Mouse (Mus musculus) hindbrain, embryonic 13.5 days (tissue): ENCODE data around the gene Atp10b. TPM values are rescaled to one million over a fixed set of nuclear protein-coding genes. Genes with fewer than 3 reads are reported as not detected.
"Not testable (repeated sequence)": the region's sequence is repeated elsewhere in the genome, so short reads cannot be mapped to it uniquely, and the experiment has no call there.

Source experiments
- ATAC-seq: fragments of 200-750 bp; cut with Nextera tagmentation; 2 replicates; pipeline ENCODE4 v1.8.0; 2017; ENCODE audit warnings: moderate TSS enrichment; ENCODE audit not compliant: low FRiP score
- H3K27ac ChIP-seq: fragments of 300-500 bp; sonication (generic); 2 replicates; pipeline ENCODE4 v1.5.1; 2015; ENCODE audit warnings: inconsistent platforms, mild to moderate bottlenecking, moderate library complexity
- H3K27me3 ChIP-seq: fragments of 300-500 bp; sonication (generic); 2 replicates; pipeline ENCODE4 v1.6.1; 2015; ENCODE audit warnings: mild to moderate bottlenecking, inconsistent platforms
- H3K36me3 ChIP-seq: fragments of 300-500 bp; sonication (generic); 2 replicates; pipeline ENCODE4 v1.6.1; 2015; ENCODE audit warnings: mild to moderate bottlenecking, inconsistent platforms
- H3K4me1 ChIP-seq: fragments of 300-500 bp; sonication (generic); replicated peaks from 2 replicates; pipeline ENCODE4 v1.6.1; 2015; ENCODE audit warnings: inconsistent platforms
- H3K4me2 ChIP-seq: fragments of 300-500 bp; sonication (generic); 2 replicates; pipeline ENCODE4 v1.6.1; 2015; ENCODE audit warnings: inconsistent platforms, mild to moderate bottlenecking, moderate library complexity
- H3K4me3 ChIP-seq: fragments of 300-500 bp; sonication (generic); 2 replicates; pipeline ENCODE4 v1.5.1; 2015; ENCODE audit warnings: mild to moderate bottlenecking, inconsistent platforms
- H3K9ac ChIP-seq: fragments of 300-500 bp; sonication (generic); 2 replicates; pipeline ENCODE4 v1.6.1; 2015; ENCODE audit warnings: mild to moderate bottlenecking, inconsistent platforms
- H3K9me3 ChIP-seq: fragments of 300-500 bp; sonication (generic); 2 replicates; pipeline ENCODE4 v1.6.1; 2016; ENCODE audit warnings: inconsistent platforms
- WGBS: fragments of 180-500 bp; shearing (Covaris S2); methylation state at CpG from one replicate; pipeline ENCODE4 v1.1.7; 2015; 5-methylcytosine and 5-hydroxymethylcytosine counted together
- polyA plus RNA-seq: library from polyadenylated mRNA; unstranded; fragments of >200 nt; fragmentation: Nextera tagmentation; extraction: Ambion mirVana; gene quantifications from 2 replicates; pipeline ENCODE4 v1.2.1, GENCODE M21; 2015

Gene Atp10b
- polyA plus RNA-seq, result 0.52 and 0.60 TPM in 2 replicates

- ATAC-seq, result no peak
- Histone ChIP-seq H3K4me1 (no peaks in the 10 kb centered on the region), H3K9me3 (no peaks in the 10 kb centered on the region), H3K9ac (no peak within 1 kb of the TSS), H3K27ac (no peak within 1 kb of the TSS), H3K4me3 (no peak within 1 kb of the TSS), H3K4me2 (no peak within 1 kb of the TSS), H3K36me3 (no peaks in the 10 kb centered on the region), H3K27me3 (no peaks in the 10 kb centered on the region)
- WGBS, result 71% methylated on average over 1 of the region's 1 CpGs
Measured at GRCm38 (mm10) chr11:43149577-43149976, at the start of gene Atp10b. Gene Atp10b (plus strand): TSS chr11:43149877.

GRCm38 (mm10) chr11:43101357-43101756 is 48.3 kb upstream of the Atp10b start:
- no peak overlapping the region for H3K9ac ChIP-seq
- H3K4me1 ChIP-seq, result no peaks in the 10 kb centered on the region
- no peaks in the 10 kb centered on the region for H3K27me3 ChIP-seq
- no peak overlapping the region for H3K4me2 ChIP-seq
- H3K4me3 ChIP-seq, result no peak overlapping the region
- 79% methylated on average over 1 of the region's 1 CpGs for WGBS
- no peak overlapping the region for H3K27ac ChIP-seq
- no peaks in the 10 kb centered on the region for H3K9me3 ChIP-seq
- no peak for ATAC-seq
- H3K36me3 ChIP-seq, result no peaks in the 10 kb centered on the region

GRCm38 (mm10) chr11:43125908-43126477 is 23.7 kb upstream of the Atp10b start:
- H3K27me3 ChIP-seq, result no peaks in the 10 kb centered on the region
- no peaks in the 10 kb centered on the region for H3K4me1 ChIP-seq
- H3K9me3 ChIP-seq, result no peaks in the 10 kb centered on the region
- no peak overlapping the region for H3K4me2 ChIP-seq
- no peak for ATAC-seq
- no peak overlapping the region for H3K9ac ChIP-seq
- no peak overlapping the region for H3K27ac ChIP-seq
- H3K36me3 ChIP-seq, result no peaks in the 10 kb centered on the region
- H3K4me3 ChIP-seq, result no peak overlapping the region
- 84% methylated on average over 4 of the region's 4 CpGs for WGBS

- 82% methylated on average over 11 of the region's 12 CpGs for WGBS
- not testable (repeated sequence) for H3K4me3 ChIP-seq, ATAC-seq, H3K36me3 ChIP-seq, H3K9me3 ChIP-seq, H3K27me3 ChIP-seq, H3K27ac ChIP-seq, H3K4me1 ChIP-seq, H3K9ac ChIP-seq, H3K4me2 ChIP-seq
Measured at GRCm38 (mm10) chr11:43126573-43126972, 23.1 kb upstream of the Atp10b start.

- Histone ChIP-seq H3K4me2 (no peak overlapping the region), H3K9ac (no peak overlapping the region), H3K4me1 (no peaks in the 10 kb centered on the region), H3K9me3 (no peaks in the 10 kb centered on the region), H3K4me3 (no peak overlapping the region), H3K36me3 (no peaks in the 10 kb centered on the region), H3K27ac (no peak overlapping the region), H3K27me3 (no peaks in the 10 kb centered on the region)
- 100% methylated on average over 1 of the region's 1 CpGs for WGBS
- no peak for ATAC-seq
Measured at GRCm38 (mm10) chr11:43141296-43141695, 8.4 kb upstream of the Atp10b start.

- ATAC-seq, result no peak
- Histone ChIP-seq H3K27ac (no peak overlapping the region), H3K4me2 (no peak overlapping the region), H3K4me1 (no peaks in the 10 kb centered on the region), H3K9ac (no peak overlapping the region), H3K9me3 (no peaks in the 10 kb centered on the region), H3K4me3 (no peak overlapping the region), H3K27me3 (no peaks in the 10 kb centered on the region), H3K36me3 (no peaks in the 10 kb centered on the region)
- WGBS, result 95% methylated on average over 1 of the region's 1 CpGs
Measured at GRCm38 (mm10) chr11:43142811-43143210, 6.9 kb upstream of the Atp10b start.

- H3K9ac ChIP-seq, result no peak overlapping the region
- H3K4me3 ChIP-seq, result no peak overlapping the region
- H3K4me2 ChIP-seq, result no peak overlapping the region
- no peaks in the 10 kb centered on the region for H3K27me3 ChIP-seq
- 90% methylated on average over 1 of the region's 1 CpGs for WGBS
- no peaks in the 10 kb centered on the region for H3K9me3 ChIP-seq
- no peaks in the 10 kb centered on the region for H3K36me3 ChIP-seq
- H3K4me1 ChIP-seq, result no peaks in the 10 kb centered on the region
- no peak for ATAC-seq
- H3K27ac ChIP-seq, result no peak overlapping the region
Measured at GRCm38 (mm10) chr11:43144178-43144577, 5.5 kb upstream of the Atp10b start.

- H3K36me3 ChIP-seq, H3K9me3 ChIP-seq, ATAC-seq, H3K4me1 ChIP-seq, H3K9ac ChIP-seq, H3K4me2 ChIP-seq, H3K4me3 ChIP-seq, H3K27ac ChIP-seq, H3K27me3 ChIP-seq: not testable (repeated sequence)
- WGBS, result 79% methylated on average over 2 of the region's 2 CpGs
Measured at GRCm38 (mm10) chr11:43144882-43145281, 4.8 kb upstream of the Atp10b start.

GRCm38 (mm10) chr11:43147380-43147779 is 2.3 kb upstream of the Atp10b start:
- H3K4me1 ChIP-seq, result no peaks in the 10 kb centered on the region
- no peak overlapping the region for H3K4me3 ChIP-seq
- 66% methylated on average over 2 of the region's 2 CpGs for WGBS
- H3K9me3 ChIP-seq, result no peaks in the 10 kb centered on the region
- H3K36me3 ChIP-seq, result no peaks in the 10 kb centered on the region
- no peak overlapping the region for H3K27ac ChIP-seq
- H3K4me2 ChIP-seq, result no peak overlapping the region
- no peak overlapping the region for H3K9ac ChIP-seq
- H3K27me3 ChIP-seq, result no peaks in the 10 kb centered on the region
- ATAC-seq, result no peak

- no peak overlapping the region for H3K9ac ChIP-seq
- H3K27ac ChIP-seq, result no peak overlapping the region
- no peak overlapping the region for H3K4me3 ChIP-seq
- 92% methylated on average over 1 of the region's 1 CpGs for WGBS
- no peaks in the 10 kb centered on the region for H3K36me3 ChIP-seq
- no peaks in the 10 kb centered on the region for H3K4me1 ChIP-seq
- H3K4me2 ChIP-seq, result no peak overlapping the region
- ATAC-seq, result no peak
- H3K27me3 ChIP-seq, result no peaks in the 10 kb centered on the region
- H3K9me3 ChIP-seq, result no peaks in the 10 kb centered on the region
Measured at GRCm38 (mm10) chr11:43148341-43148740, 1.3 kb upstream of the Atp10b start.

GRCm38 (mm10) chr11:43155004-43155403 is 5.3 kb downstream of the Atp10b start:
- ATAC-seq, result no peak
- WGBS, result 89% methylated on average over 1 of the region's 1 CpGs

GRCm38 (mm10) chr11:43155417-43155816 is 5.7 kb downstream of the Atp10b start:
- Histone ChIP-seq H3K27ac (no peak overlapping the region), H3K4me1 (no peaks in the 10 kb centered on the region), H3K9ac (no peak overlapping the region), H3K4me2 (no peak overlapping the region), H3K4me3 (no peak overlapping the region), H3K36me3 (no peaks in the 10 kb centered on the region), H3K27me3 (no peaks in the 10 kb centered on the region), H3K9me3 (no peaks in the 10 kb centered on the region)
- 87% methylated on average over 2 of the region's 2 CpGs for WGBS
- no peak for ATAC-seq

More at GRCm38 (mm10) chr11:43155004-43155403, 5.3 kb downstream of the Atp10b start:
- H3K27me3 ChIP-seq, result no peaks in the 10 kb centered on the region
- H3K4me2 ChIP-seq, result no peak overlapping the region
- H3K4me3 ChIP-seq, result no peak overlapping the region
- no peaks in the 10 kb centered on the region for H3K9me3 ChIP-seq
- no peak overlapping the region for H3K9ac ChIP-seq
- no peak overlapping the region for H3K27ac ChIP-seq
- H3K36me3 ChIP-seq, result no peaks in the 10 kb centered on the region
- no peaks in the 10 kb centered on the region for H3K4me1 ChIP-seq

GRCm38 (mm10) chr11:43158814-43159213 is 9.1 kb downstream of the Atp10b start:
- H3K4me2 ChIP-seq, result no peak overlapping the region
- H3K27me3 ChIP-seq, result no peaks in the 10 kb centered on the region
- H3K4me1 ChIP-seq, result no peaks in the 10 kb centered on the region
- no peak overlapping the region for H3K27ac ChIP-seq
- 44% methylated on average over 1 of the region's 1 CpGs for WGBS
- H3K36me3 ChIP-seq, result no peaks in the 10 kb centered on the region
- no peak for ATAC-seq
- H3K4me3 ChIP-seq, result no peak overlapping the region
- no peaks in the 10 kb centered on the region for H3K9me3 ChIP-seq
- H3K9ac ChIP-seq, result no peak overlapping the region
